Mouse (Mus musculus): ENCODE measurements around the gene Nfam1. TPM values are rescaled to one million over a fixed set of nuclear protein-coding genes. Genes with fewer than 3 reads are reported as not detected.

Nfam1 gene
- polyA plus RNA-seq (2012), result not detected in 2 replicates

GRCm38 (mm10) chr15:83032981-83033541 is at the start of gene Nfam1:
Gene Nfam1 (minus strand): TSS chr15:83033306.
- no peak for TF ChIP-seq GATA1 (IDR thresholded peaks at IDR 0.05; ENCODE audit: low read length)

GRCm38 (mm10) chr15:83075607-83076525 is 42.8 kb upstream of the Nfam1 start:
- TF ChIP-seq GATA1 (IDR thresholded peaks at IDR 0.05; ENCODE audit: low read length), result no peak

DNA sequence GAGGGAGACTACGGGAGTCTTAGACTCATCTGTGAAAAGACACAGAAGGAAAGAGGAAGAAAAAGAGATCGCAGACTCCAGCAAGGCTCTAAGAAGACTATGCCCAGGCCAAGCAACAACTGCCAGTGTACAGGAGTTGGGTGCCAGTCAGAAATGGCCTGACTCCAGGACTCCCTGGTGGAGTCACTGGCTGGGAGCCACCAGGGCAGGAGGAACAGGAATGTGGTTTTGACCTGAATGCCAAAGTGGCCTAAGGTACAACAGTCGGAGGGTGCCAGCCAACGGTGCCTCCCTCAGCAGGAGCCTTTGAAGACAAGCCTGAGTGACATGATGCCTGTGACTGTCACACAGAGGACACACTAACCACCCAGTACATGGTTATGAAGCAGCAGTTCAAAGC is 41.1 kb upstream of the Nfam1 start:
- no peak for TF ChIP-seq GATA1 (IDR thresholded peaks at IDR 0.05; ENCODE audit: low read length)

DNA sequence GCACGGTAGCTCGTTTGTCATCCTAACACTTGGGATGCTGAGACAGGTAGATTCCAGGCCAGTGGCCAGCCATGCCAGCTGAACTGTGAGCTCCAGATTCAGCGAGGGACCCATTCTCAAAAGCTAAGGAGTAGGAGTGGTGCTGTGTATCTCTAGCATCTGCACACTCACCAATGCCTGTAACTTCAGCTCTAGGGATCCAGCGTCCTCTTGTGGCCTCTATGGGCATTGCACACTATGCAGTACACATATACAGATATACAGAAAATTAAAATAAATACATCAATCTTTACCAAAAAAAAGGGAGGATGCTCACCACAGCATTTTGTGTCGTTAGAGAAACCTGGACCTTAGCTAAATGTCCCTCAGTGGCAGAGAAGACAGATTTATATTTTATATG is 38.6 kb upstream of the Nfam1 start:
- no peak for TF ChIP-seq GATA1 (IDR thresholded peaks at IDR 0.05; ENCODE audit: low read length)

- TF ChIP-seq GATA1 (IDR thresholded peaks at IDR 0.05; ENCODE audit: low read length), result no peak
Observed at GRCm38 (mm10) chr15:83070942-83071341, 37.8 kb upstream of the Nfam1 start.

- TF ChIP-seq GATA1 (IDR thresholded peaks at IDR 0.05; ENCODE audit: low read length), result no peak
Observed at GRCm38 (mm10) chr15:83068270-83068669, 35.2 kb upstream of the Nfam1 start.

DNA sequence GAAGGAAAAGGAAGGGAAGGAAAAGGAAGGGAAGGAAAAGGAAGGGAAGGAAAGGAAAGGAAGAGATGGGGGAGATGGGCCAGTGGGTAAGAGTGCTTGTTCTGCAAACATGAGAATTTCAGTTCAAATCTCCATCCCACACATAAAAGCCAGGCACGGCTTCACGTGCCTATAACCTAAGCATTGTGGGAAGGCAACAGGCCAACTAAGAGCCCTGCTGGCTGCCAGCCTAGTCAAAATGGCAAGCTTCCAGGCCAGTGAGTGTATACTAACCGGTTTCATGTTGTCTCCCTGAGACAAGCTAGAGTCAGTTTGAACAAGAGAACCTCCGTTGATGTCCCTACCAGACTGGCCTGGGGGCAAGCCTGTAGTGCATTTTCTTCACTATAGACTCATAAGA is 32.4 kb upstream of the Nfam1 start:
- TF ChIP-seq GATA1 (IDR thresholded peaks at IDR 0.05; ENCODE audit: low read length), result no peak

GRCm38 (mm10) chr15:83061689-83062088 is 28.6 kb upstream of the Nfam1 start:
- TF ChIP-seq GATA1 (IDR thresholded peaks at IDR 0.05; ENCODE audit: low read length), result no peak

DNA sequence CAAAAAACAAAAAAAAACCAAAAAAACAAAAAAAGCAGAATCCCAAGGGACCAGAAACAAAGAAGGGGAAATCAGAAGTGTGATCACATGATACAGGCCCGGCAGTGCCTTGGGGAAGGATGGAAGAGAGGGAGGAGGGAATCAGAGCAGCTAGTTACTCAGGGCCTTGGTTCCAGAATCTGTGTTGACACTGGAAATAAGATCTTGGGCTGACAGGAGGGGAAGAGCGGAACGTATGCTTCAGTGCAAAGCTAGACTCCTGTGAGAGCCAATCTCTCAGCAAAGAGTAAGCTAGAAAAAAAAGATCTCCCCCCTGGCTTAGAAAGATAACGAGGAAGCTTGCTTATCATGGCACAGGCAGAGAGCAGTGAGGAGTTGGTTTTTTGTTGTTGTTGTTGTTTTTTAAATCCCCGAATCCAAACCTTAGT is 26.1 kb upstream of the Nfam1 start:
- TF ChIP-seq GATA1 (IDR thresholded peaks at IDR 0.05; ENCODE audit: low read length), result no peak

DNA sequence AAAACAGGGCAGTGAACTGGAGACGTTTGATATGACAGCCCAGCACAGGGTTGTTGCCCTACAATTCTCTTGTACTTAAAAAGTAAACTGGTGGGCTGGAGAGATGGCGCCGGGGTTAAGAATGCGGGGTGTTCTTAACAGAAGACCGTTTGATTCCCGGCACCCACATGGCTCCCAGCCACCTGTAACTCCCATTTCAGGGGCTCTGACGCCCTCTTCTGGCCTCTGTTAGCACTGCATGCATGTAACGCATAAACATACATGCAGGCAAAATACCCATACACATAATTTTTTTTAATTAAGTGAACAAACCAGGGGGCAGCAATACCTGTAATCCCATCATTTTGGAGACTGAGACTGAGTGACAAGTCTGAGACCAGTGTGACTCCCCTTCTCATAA is 24.4 kb upstream of the Nfam1 start:
- no peak for TF ChIP-seq GATA1 (IDR thresholded peaks at IDR 0.05; ENCODE audit: low read length)

DNA sequence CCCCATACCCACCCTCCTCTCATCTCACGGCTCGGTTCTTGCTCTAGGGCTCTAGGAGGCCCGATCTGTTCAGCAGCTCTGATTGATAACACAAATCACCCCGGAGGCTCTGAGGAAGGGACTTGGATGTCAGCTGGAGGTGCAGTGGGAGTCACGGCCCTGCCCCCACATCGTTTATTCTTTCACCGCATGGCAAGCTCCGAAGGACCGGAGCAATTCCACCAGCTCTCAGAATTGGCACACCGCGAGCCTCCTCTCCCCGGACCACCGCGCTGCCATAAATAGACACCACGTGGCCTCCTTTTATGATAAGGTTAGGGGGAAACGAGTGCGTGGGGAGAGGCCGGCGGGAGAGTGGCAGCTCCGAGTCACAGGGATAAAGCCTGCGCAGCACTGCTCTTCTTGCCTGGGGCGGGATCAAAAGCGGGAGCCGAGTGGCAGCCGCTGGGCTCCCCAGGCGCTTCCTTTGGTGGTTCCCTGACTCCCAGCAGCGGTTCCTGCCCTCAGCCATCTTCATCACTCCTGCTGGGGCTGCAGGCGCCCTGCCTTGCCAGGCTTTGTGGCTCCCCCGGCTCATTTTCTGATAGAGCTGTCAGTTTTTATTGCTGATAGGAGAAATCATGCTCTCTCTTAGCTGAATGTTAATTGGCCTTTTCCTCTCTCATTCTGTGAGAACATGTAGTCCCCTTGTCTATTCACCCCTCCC is 23.4 kb upstream of the Nfam1 start:
- no peak for TF ChIP-seq GATA1 (IDR thresholded peaks at IDR 0.05; ENCODE audit: low read length)

DNA sequence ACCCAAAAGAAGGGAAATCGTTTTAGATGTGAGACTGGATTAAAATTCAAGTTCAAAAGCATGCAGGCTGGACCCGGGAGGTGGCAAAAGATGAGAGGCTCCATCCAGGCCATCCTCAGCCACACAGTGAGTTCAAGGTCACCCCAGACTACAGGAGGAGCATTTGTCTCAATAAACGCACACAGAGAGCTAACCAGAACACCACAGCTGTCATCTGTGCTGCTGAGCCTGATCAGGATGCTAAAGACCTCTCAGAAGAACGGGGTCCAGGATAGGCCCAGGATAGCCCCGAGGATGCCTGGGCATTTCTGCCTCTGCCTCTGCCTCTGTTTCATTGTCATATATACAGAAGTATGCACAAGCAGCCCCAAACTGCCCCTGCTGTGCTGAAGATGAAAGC is 22.5 kb upstream of the Nfam1 start:
- no peak for TF ChIP-seq GATA1 (IDR thresholded peaks at IDR 0.05; ENCODE audit: low read length)

DNA sequence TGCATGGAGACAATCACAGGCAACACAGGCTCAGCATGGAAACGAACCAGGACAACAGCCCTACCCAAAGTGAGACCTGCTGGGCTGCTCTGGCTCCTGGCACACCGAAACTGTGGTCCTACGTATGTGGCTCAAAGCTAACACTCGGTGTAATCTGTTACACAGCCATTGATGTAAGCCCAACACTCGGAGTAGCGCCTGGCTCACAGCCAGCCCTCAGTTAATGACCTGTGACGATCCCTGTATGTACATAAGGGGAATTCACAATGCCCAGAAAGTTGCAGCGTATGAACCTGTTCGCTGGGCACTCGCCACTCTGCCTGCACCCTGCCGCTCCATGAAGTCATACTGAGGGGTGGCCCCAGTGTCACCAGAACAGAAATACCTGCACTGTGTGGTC is 20.2 kb upstream of the Nfam1 start:
- TF ChIP-seq GATA1 (IDR thresholded peaks at IDR 0.05; ENCODE audit: low read length), result no peak

GRCm38 (mm10) chr15:83052341-83053104 is 19.4 kb upstream of the Nfam1 start:
- no peak for TF ChIP-seq GATA1 (IDR thresholded peaks at IDR 0.05; ENCODE audit: low read length)

DNA sequence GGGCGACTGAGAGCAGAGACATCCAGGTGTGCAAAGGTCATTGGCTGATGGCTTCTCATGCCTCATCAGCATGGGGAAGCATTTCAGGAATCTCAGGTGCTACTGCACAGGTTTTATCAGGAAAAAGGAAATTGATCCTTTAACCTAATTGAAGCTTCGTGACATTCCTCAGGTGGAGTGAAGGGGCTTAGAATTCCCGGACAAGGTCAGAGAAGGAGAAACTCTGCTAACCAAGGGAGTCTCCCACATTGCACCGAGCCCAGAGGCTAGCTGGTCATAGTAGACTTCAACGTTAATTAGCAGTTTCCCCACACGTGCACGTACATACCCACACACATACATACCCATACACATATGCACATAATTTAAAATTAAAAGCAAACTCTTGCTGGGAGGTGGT is 13.6 kb upstream of the Nfam1 start:
- no peak for TF ChIP-seq GATA1 (IDR thresholded peaks at IDR 0.05; ENCODE audit: low read length)

DNA sequence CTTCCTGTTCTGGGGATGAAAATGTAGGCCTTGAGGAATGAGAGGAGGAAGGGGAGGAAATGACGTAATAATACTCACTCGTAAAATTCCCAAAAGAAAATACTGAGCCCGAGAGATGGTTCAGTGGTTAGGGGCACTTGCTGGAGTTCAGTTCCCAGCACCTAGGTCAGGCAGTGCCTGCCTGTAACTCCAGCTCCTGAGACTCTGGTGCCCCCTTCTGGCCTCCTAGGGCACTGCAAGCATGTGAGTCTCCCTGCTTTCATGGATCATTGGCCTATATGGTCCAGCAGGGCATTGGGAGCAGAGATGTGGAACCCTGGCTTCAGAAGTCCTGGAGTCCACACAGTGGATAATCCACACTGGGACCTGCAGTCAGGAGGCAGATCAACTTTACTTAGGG is 13.2 kb upstream of the Nfam1 start:
- no peak for TF ChIP-seq GATA1 (IDR thresholded peaks at IDR 0.05; ENCODE audit: low read length)

All from G1E-ER4 (cell line).